Mouse (Mus musculus) lung, embryonic 15.5 days (tissue): ENCODE data around the gene Fgf7. TPM values are rescaled to one million over a fixed set of nuclear protein-coding genes. Genes with fewer than 3 reads are reported as not detected.

Source experiments
- ATAC-seq: fragments of 200-750 bp; cut with Nextera tagmentation; 2 replicates; pipeline ENCODE4 v1.8.0; 2017; ENCODE audit warnings: moderate number of reproducible peaks, borderline replicate concordance; ENCODE audit not compliant: low FRiP score, low TSS enrichment; ENCODE audit errors: extremely low read depth
- H3K27ac ChIP-seq: fragments of 300-500 bp; sonication (generic); 2 replicates; pipeline ENCODE4 v1.5.1; 2015; ENCODE audit warnings: moderate library complexity, mild to moderate bottlenecking, inconsistent platforms
- H3K27me3 ChIP-seq: fragments of 300-500 bp; sonication (generic); 2 replicates; pipeline ENCODE4 v1.6.1; 2015; ENCODE audit warnings: inconsistent platforms
- H3K36me3 ChIP-seq: fragments of 300-500 bp; sonication (generic); 2 replicates; pipeline ENCODE4 v1.6.1; 2015; ENCODE audit warnings: inconsistent platforms
- H3K4me1 ChIP-seq: fragments of 300-500 bp; sonication (generic); 2 replicates; pipeline ENCODE4 v1.6.1; 2015; ENCODE audit warnings: inconsistent platforms
- H3K4me2 ChIP-seq: fragments of 300-500 bp; sonication (generic); 2 replicates; pipeline ENCODE4 v1.6.1; 2015; ENCODE audit warnings: inconsistent platforms, mild to moderate bottlenecking, moderate library complexity
- H3K4me3 ChIP-seq: fragments of 300-500 bp; sonication (generic); 2 replicates; pipeline ENCODE4 v1.5.1; 2015; ENCODE audit warnings: mild to moderate bottlenecking, inconsistent platforms
- H3K9ac ChIP-seq: fragments of 300-500 bp; sonication (generic); 2 replicates; pipeline ENCODE4 v1.6.1; 2015; ENCODE audit warnings: inconsistent platforms
- H3K9me3 ChIP-seq: fragments of 300-500 bp; sonication (generic); 2 replicates; pipeline ENCODE4 v1.6.1; 2016; ENCODE audit warnings: inconsistent platforms
- WGBS: fragments of 180-500 bp; shearing (Covaris S2); methylation state at CpG from one replicate; pipeline ENCODE4 v1.1.7; 2015; 5-methylcytosine and 5-hydroxymethylcytosine counted together
- polyA plus RNA-seq: library from polyadenylated mRNA; unstranded; fragments of >200 nt; fragmentation: Nextera tagmentation; extraction: Ambion mirVana; gene quantifications from 2 replicates; pipeline ENCODE4 v1.2.1, GENCODE M21; 2015

Gene Fgf7
- polyA plus RNA-seq, 1 experiment from 2014 or later = 11.7 TPM

- peaks cover 12% of the 10 kb centered on the region for H3K4me1 ChIP-seq
- H3K4me2 ChIP-seq = no peak overlapping the region
- 36% methylated on average over 2 of the region's 2 CpGs for WGBS
- H3K36me3 ChIP-seq = no peaks in the 10 kb centered on the region
- ATAC-seq = no peak
- H3K9ac ChIP-seq = no peak overlapping the region
- no peaks in the 10 kb centered on the region for H3K9me3 ChIP-seq
- no peaks in the 10 kb centered on the region for H3K27me3 ChIP-seq
- H3K27ac ChIP-seq = no peak overlapping the region
- no peak overlapping the region for H3K4me3 ChIP-seq
These were observed 30.4 kb downstream of the Fgf7 start for GRCm38 (mm10) chr2:126064814-126065213.

DNA sequence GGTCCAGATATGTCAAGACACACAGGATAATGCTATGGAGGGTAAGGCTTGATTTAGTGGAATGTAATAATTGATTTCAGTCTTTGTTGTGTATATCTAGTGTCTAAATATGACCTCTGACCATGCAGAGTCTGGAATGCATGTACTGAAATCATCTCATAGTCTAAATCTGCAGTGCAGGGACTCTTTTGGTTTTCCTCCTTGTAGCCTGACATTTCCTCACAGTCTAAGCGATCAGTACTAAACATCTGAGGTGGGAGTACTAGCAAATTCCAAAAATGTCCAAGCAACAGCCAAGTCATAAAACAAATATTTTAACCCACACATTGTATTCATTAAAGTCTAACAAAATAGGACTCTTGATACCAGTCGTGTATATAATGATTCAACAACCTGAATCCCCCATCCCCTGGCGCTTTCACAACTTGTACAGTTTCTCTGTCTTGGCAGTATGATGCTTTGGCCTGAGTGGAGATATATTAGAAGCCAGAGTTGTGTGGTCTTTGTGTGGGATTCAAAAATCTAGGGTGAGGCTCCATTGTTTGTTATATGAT, 30.9 kb downstream of the Fgf7 start:
- H3K36me3 ChIP-seq = no peaks in the 10 kb centered on the region
- no peak overlapping the region for H3K9ac ChIP-seq

GRCm38 (mm10) chr2:126069740-126070139, 35.3 kb downstream of the Fgf7 start:
- Histone ChIP-seq H3K27ac (no peak overlapping the region), H3K4me1 (no peaks in the 10 kb centered on the region), H3K4me2 (no peak overlapping the region), H3K36me3 (no peaks in the 10 kb centered on the region), H3K4me3 (no peak overlapping the region), H3K9me3 (no peaks in the 10 kb centered on the region), H3K27me3 (no peaks in the 10 kb centered on the region), H3K9ac (no peak overlapping the region)
- WGBS = 76% methylated on average over 1 of the region's 1 CpGs
- ATAC-seq = no peak

More for the DNA sequence above, 30.9 kb downstream of the Fgf7 start:
- Histone ChIP-seq H3K27me3 (no peaks in the 10 kb centered on the region), H3K27ac (no peak overlapping the region), H3K4me1 (peaks cover 12% of the 10 kb centered on the region), H3K9me3 (no peaks in the 10 kb centered on the region), H3K4me3 (no peak overlapping the region), H3K4me2 (no peak overlapping the region)
- ATAC-seq = no peak
- WGBS = 78% methylated on average over 3 of the region's 3 CpGs

DNA sequence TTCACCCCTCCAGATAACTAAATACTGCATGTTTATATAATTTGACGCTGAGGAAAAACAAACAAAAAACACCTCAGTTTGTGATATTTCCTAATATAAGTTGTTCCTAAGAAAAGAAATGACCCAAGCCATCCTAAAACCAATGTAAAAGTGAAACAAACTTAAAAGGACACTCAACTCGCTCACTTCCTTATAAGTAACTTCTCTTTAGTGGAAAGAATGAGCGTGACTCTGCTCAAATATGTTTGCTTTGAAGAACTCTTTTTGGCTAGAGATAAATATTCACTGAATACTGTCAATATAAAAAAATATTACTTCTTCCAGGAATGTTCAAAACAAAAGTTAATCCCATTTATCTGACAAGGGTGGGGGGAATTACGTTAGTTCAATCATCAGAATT, 39.3 kb downstream of the Fgf7 start:
- Histone ChIP-seq H3K27ac (no peak overlapping the region), H3K4me3 (no peak overlapping the region), H3K36me3 (no peaks in the 10 kb centered on the region), H3K4me1 (no peaks in the 10 kb centered on the region), H3K9ac (no peak overlapping the region), H3K4me2 (no peak overlapping the region), H3K9me3 (no peaks in the 10 kb centered on the region), H3K27me3 (no peaks in the 10 kb centered on the region)
- ATAC-seq = no peak
- WGBS = 80% methylated on average over 4 of the region's 4 CpGs

DNA sequence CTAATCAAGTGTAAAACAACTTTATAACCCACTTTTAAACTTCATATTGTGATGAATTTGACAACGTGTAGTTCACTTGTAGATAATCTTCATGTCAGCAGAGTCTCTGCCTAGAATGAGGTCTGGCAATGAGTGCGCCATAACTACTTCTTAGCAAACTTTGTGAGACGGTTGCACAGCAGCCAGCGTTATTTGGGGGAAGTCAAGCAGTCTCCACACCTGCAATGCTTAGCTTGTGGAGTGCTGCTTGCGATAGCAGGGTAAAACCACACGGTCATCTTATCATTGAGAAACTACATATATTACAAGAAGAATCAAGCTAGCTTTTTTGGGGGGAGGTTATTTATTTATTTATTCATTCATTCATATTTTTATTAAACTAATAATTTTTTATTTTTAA, 42.0 kb downstream of the Fgf7 start:
- Histone ChIP-seq H3K27me3 (no peaks in the 10 kb centered on the region), H3K9ac (no peak overlapping the region), H3K36me3 (no peaks in the 10 kb centered on the region), H3K27ac (no peak overlapping the region), H3K4me1 (no peaks in the 10 kb centered on the region), H3K4me2 (no peak overlapping the region), H3K4me3 (no peak overlapping the region), H3K9me3 (no peaks in the 10 kb centered on the region)
- ATAC-seq = no peak
- WGBS = 90% methylated on average over 6 of the region's 6 CpGs

- Histone ChIP-seq H3K27me3 (no peaks in the 10 kb centered on the region), H3K27ac (no peak overlapping the region), H3K9me3 (no peaks in the 10 kb centered on the region), H3K4me3 (no peak overlapping the region), H3K4me1 (no peaks in the 10 kb centered on the region), H3K4me2 (no peak overlapping the region), H3K9ac (no peak overlapping the region), H3K36me3 (no peaks in the 10 kb centered on the region)
- WGBS = 56% methylated on average over 2 of the region's 2 CpGs
- ATAC-seq = no peak
These were observed 44.6 kb downstream of the Fgf7 start for GRCm38 (mm10) chr2:126079086-126079485.

GRCm38 (mm10) chr2:126084326-126084725, 49.9 kb downstream of the Fgf7 start:
- Histone ChIP-seq H3K4me3 (no peak overlapping the region), H3K9ac (no peak overlapping the region), H3K9me3 (no peaks in the 10 kb centered on the region), H3K36me3 (no peaks in the 10 kb centered on the region), H3K27ac (no peak overlapping the region), H3K4me1 (no peaks in the 10 kb centered on the region), H3K27me3 (no peaks in the 10 kb centered on the region), H3K4me2 (no peak overlapping the region)
- 73% methylated on average over 3 of the region's 3 CpGs for WGBS
- ATAC-seq = no peak

DNA sequence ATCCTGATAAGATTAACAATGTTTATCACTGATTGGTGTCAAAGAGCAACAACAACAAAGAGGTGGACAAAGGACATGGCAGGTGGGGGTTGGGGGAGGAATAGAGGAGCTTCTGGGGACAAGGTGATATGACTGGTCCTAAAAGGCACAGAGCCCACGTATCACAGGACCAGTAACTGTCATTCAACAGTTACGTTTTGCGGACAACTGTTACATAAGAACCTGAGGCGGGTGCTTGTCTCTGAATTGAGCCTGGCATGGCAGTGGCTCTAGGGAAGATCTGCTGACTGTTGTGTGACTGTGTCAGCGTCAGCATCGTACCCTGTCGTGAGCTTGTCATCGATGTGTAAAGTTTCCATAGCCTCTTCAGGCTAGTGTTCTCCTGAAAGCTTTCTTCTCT, 51.7 kb downstream of the Fgf7 start:
- H3K9me3 ChIP-seq = no peaks in the 10 kb centered on the region
- no peak overlapping the region for H3K9ac ChIP-seq
- no peaks in the 10 kb centered on the region for H3K27me3 ChIP-seq
- ATAC-seq = no peak
- H3K27ac ChIP-seq = no peak overlapping the region
- WGBS = 69% methylated on average over 8 of the region's 8 CpGs
- no peak overlapping the region for H3K4me2 ChIP-seq
- H3K36me3 ChIP-seq = no peaks in the 10 kb centered on the region
- no peak overlapping the region for H3K4me3 ChIP-seq
- H3K4me1 ChIP-seq = no peaks in the 10 kb centered on the region

DNA sequence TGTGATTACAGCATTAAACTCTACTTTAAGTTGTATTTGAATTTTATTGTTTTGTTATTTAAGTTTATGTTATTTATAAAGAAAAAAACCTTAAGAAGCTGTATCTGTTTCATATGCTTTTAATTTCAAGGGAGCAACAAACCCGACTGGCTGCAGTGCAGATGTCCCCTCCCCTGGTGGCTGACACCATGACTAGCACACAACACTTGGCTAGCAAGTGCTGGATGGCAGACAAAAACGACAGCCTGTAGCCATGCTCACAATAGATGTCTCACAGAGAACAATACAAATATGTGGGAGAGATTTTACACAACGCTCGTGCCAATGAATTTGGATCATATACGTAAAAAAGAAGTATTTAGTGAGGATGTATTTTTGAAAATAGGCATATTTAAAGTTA, 56.0 kb downstream of the Fgf7 start:
- no peaks in the 10 kb centered on the region for H3K36me3 ChIP-seq
- 66% methylated on average over 5 of the region's 5 CpGs for WGBS
- no peaks in the 10 kb centered on the region for H3K9me3 ChIP-seq
- H3K4me3 ChIP-seq = no peak overlapping the region
- no peak overlapping the region for H3K4me2 ChIP-seq
- H3K4me1 ChIP-seq = no peaks in the 10 kb centered on the region
- H3K27ac ChIP-seq = no peak overlapping the region
- no peak overlapping the region for H3K9ac ChIP-seq
- ATAC-seq = no peak
- no peaks in the 10 kb centered on the region for H3K27me3 ChIP-seq

GRCm38 (mm10) chr2:126094616-126095015, 60.2 kb downstream of the Fgf7 start:
- 81% methylated on average over 4 of the region's 4 CpGs for WGBS
- no peak overlapping the region for H3K9ac ChIP-seq

More at GRCm38 (mm10) chr2:126094616-126095015, 60.2 kb downstream of the Fgf7 start:
- no peak overlapping the region for H3K27ac ChIP-seq
- ATAC-seq = no peak
- no peaks in the 10 kb centered on the region for H3K4me1 ChIP-seq
- H3K4me2 ChIP-seq = no peak overlapping the region
- H3K36me3 ChIP-seq = no peaks in the 10 kb centered on the region
- H3K9me3 ChIP-seq = no peaks in the 10 kb centered on the region
- H3K27me3 ChIP-seq = no peaks in the 10 kb centered on the region
- H3K4me3 ChIP-seq = no peak overlapping the region

Other genes starting within 250 kb of the Fgf7 start
- gene Galk2, start 175.5 kb upstream of the Fgf7 start, polyA plus RNA-seq = 39.4 and 39.9 TPM in 2 replicates
- gene Cops2, start 175.5 kb upstream of the Fgf7 start, polyA plus RNA-seq = 73.4 and 76.0 TPM in 2 replicates
- not detected in 2 replicates for gene Fam227b, start 117.3 kb downstream of the Fgf7 start, polyA plus RNA-seq
- 24.1 and 24.6 TPM in 2 replicates for gene Dtwd1, start 117.5 kb downstream of the Fgf7 start, polyA plus RNA-seq
- gene Gm17555, start 180.4 kb downstream of the Fgf7 start, polyA plus RNA-seq = not detected in 2 replicates